Mouse (Mus musculus) stomach, embryonic 16.5 days (tissue): ENCODE data around the gene Kif1c. TPM values are rescaled to one million over a fixed set of nuclear protein-coding genes. Genes with fewer than 3 reads are reported as not detected.

Experiments used
- ATAC-seq: fragments of 200-750 bp; cut with Nextera tagmentation; 2 replicates; pipeline ENCODE4 v1.8.0; 2017; ENCODE audit warnings: moderate number of reproducible peaks, moderate TSS enrichment; ENCODE audit not compliant: insufficient read depth, low FRiP score
- H3K27ac ChIP-seq: fragments of 300-500 bp; sonication (generic); 2 replicates; pipeline ENCODE4 v1.5.1; 2014; ENCODE audit warnings: low read length
- H3K27me3 ChIP-seq: fragments of 300-500 bp; sonication (generic); 2 replicates; pipeline ENCODE4 v1.6.1; 2014; ENCODE audit warnings: low read length, control low read depth, mixed read lengths; ENCODE audit not compliant: control insufficient read depth, insufficient read depth
- H3K36me3 ChIP-seq: fragments of 300-500 bp; sonication (generic); 2 replicates; pipeline ENCODE4 v1.6.1; 2014; ENCODE audit warnings: low read length; ENCODE audit not compliant: control insufficient read depth, insufficient read depth
- H3K4me1 ChIP-seq: fragments of 300-500 bp; sonication (generic); 2 replicates; pipeline ENCODE4 v1.6.1; 2014; ENCODE audit warnings: low read length, control low read depth, mixed read lengths; ENCODE audit not compliant: control insufficient read depth, insufficient read depth
- H3K4me2 ChIP-seq: fragments of 300-500 bp; sonication (generic); 2 replicates; pipeline ENCODE4 v1.6.1; 2014; ENCODE audit warnings: low read depth, low read length, mixed read lengths
- H3K4me3 ChIP-seq: fragments of 300-500 bp; sonication (generic); replicated peaks from 2 replicates; pipeline ENCODE4 v1.5.1; 2014; ENCODE audit warnings: mild to moderate bottlenecking, low read length
- H3K9ac ChIP-seq: fragments of 300-500 bp; sonication (generic); 2 replicates; pipeline ENCODE4 v1.6.1; 2014; ENCODE audit warnings: low read length
- H3K9me3 ChIP-seq: fragments of 300-500 bp; sonication (generic); replicated peaks from 2 replicates; pipeline ENCODE4 v1.6.1; 2016; ENCODE audit warnings: low read length, control low read depth; ENCODE audit not compliant: control insufficient read depth
- WGBS: fragments of 180-500 bp; shearing (Covaris S2); extraction: QIAGEN DNeasy Blood & Tissue Kit; methylation state at CpG from one replicate; pipeline ENCODE4 v1.1.7; 2014; 5-methylcytosine and 5-hydroxymethylcytosine counted together
- polyA plus RNA-seq: library from polyadenylated mRNA; unstranded; fragments of >200 nt; fragmentation: Nextera tagmentation; extraction: Ambion mirVana; gene quantifications from 2 replicates; pipeline ENCODE4 v1.2.1, GENCODE M21; 2015

Gene Kif1c
- polyA plus RNA-seq, 1 experiment from 2014 or later = 3.0 TPM

DNA sequence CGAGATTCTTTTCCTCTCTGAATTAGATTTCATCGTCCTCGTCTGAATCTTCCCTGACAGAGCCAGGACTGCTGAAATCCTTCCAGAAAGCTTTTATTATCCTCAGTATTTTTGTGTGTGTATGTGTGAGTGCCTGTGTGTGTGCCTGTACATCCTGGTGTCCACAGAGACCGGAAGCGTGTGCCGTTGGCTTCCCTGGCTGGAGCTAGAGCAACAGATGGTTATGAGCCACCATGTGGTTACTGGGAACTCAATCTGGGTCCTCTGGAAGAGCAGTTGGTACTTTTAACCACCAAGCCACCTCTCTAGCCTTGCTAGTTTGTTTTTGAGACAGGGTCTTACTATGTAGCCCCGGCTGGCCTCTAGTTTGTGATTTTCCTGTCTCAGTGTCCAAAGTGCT lies 41.8 kb downstream of the Kif1c start:
- H3K36me3 ChIP-seq = no peaks in the 10 kb centered on the region
- H3K9me3 ChIP-seq = no peaks in the 10 kb centered on the region
- ATAC-seq = no peak
- no peaks in the 10 kb centered on the region for H3K27me3 ChIP-seq
- no peak overlapping the region for H3K27ac ChIP-seq
- H3K4me2 ChIP-seq = no peak overlapping the region
- H3K9ac ChIP-seq = no peak overlapping the region
- H3K4me1 ChIP-seq = no peaks in the 10 kb centered on the region
- H3K4me3 ChIP-seq = no peak overlapping the region
- WGBS = 82% methylated on average over 7 of the region's 7 CpGs

DNA sequence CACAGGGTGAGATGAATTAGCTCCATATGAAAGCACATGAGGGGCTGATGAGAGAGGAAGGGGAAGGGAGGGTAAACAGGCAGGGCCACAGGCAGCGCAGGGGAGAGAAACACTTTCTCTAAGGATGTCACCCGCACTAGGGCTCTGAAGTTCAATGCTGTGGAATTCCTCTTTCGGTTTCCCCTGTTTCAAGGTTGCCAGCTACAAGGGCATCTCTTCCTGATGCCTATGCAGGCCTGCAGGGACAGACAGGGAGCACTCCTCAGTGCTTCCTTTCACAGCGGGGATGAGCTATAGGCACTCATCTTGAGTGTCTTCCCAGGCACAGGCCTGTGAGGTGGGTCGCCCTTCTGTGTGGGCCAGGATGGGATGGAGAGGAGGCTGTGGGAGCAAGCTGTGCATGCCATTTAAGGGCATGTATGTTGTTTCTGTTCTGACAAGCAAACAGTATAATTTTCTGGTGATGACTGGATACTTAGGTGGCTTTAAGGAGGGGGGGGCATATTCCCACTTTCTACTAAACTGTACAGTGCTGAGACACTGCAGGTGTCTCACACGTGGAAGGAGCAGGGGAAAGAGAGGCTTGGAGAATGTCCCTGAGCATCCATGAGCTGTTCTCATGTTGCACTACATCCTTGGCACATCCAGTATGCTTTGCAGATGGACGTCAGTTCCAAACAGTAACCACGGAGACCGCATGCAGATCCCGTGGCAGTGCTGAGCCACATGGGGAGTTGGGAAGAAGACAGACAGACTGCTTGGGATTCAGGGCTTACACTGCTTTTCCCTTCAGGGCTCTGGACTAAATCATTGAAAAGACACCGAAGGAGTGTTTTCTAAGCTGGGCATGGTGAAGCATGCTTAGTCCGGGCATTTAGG lies 42.5 kb downstream of the Kif1c start:
- Histone ChIP-seq H3K4me3 (no peak overlapping the region), H3K4me2 (no peak overlapping the region), H3K27ac (no peak overlapping the region), H3K27me3 (no peaks in the 10 kb centered on the region), H3K9ac (no peak overlapping the region), H3K4me1 (no peaks in the 10 kb centered on the region), H3K9me3 (no peaks in the 10 kb centered on the region), H3K36me3 (no peaks in the 10 kb centered on the region)
- 77% methylated on average over 12 of the region's 12 CpGs for WGBS
- ATAC-seq = no peak

DNA sequence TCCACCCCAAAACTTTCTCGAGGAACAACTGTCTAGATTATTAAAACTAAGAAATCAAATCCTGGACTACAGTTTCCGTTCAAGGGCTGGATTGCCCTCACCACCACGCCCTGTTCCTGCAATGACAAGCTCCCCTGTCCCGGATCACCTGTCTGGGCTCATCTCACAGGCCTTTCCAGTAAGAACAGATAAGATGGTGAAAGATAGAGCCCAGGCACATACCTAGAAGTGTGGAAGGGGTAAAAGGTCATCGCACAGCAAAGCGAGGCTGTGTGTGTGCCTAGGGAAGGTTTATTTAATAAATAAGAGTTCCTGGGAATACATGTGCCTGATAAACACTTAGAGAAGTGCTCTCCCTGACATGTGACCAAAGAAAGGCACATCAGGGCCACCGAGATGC lies 45.3 kb downstream of the Kif1c start:
- Histone ChIP-seq H3K4me1 (no peaks in the 10 kb centered on the region), H3K27ac (no peak overlapping the region), H3K27me3 (no peaks in the 10 kb centered on the region), H3K36me3 (no peaks in the 10 kb centered on the region), H3K9me3 (0 out of 2 replicates have a peak, but pooled peaks cover 4% of the 10 kb centered on the region), H3K4me3 (no peak overlapping the region), H3K4me2 (no peak overlapping the region), H3K9ac (no peak overlapping the region)
- no peak for ATAC-seq
- WGBS = 72% methylated on average over 7 of the region's 7 CpGs

DNA sequence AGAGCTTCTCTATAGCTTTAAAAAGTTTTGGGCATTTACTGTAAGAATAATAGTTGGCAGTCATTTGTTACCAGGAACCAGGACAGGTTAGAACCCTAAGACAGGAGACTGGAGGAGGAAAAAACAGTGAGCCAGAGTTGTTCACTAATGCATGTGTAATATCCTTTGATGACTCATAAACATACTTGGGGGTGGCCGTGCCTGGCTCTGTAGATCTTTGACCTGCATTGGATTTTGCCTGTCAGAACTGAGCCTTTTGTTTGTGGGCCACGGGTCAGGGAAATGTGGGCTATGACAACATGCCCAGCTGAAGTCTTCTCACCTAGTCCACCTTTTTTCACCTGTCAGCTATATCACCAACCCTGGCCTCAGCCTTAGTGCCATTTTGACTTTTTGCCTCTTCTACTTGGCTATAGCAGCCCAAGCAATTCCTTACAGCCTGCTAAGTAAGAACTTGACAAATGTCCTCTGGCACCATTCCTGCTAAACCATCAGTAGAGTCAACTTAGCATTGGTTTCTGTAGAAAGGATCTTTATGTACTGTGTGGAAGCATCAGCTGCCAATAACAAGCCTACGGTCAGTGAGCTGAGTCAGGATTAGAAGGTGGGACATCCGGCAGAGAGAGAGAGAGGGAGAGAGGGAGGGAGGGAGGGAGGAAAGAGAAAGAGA lies 47.7 kb downstream of the Kif1c start:
- Histone ChIP-seq H3K27ac (no peak overlapping the region), H3K27me3 (no peaks in the 10 kb centered on the region), H3K4me3 (no peak overlapping the region), H3K4me2 (no peak overlapping the region), H3K9ac (no peak overlapping the region), H3K9me3 (0 out of 2 replicates have a peak, but pooled peaks cover 4% of the 10 kb centered on the region), H3K4me1 (no peaks in the 10 kb centered on the region), H3K36me3 (no peaks in the 10 kb centered on the region)
- 59% methylated on average over 4 of the region's 4 CpGs for WGBS
- ATAC-seq = no peak

DNA sequence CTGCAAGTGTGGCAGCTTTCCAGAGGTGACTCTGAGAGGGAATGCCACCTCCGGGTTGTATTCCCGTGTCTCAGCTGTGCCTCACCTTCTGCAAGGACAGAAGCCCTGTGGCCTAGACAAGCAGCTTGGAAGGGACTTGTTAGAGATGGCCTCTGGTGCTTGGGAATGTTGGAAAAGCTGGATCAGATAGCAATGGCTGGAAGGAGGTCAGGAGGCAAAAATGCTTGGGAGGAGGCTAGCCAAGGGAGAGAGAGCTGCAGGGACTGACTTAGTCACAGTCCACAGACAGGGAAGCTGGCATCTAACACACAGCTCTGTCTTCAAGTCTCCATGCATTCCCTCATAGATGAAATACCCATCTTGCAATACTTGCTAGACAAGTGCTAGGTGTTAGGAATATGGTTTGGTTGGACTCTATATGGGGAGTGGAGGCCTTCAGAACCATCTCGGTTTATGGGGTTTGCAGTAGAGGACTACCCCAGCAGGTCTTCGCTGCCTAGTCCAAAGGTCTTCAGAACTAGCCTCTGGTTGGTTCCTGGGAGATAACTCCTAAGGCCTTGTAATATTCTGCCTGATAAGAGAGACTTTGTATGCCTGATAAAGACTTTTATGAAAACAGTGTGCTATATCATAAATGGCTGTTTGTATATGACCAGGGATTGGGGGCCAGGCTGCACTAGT lies 52.1 kb downstream of the Kif1c start:
- H3K9me3 ChIP-seq = 0 out of 2 replicates have a peak, but pooled peaks cover 4% of the 10 kb centered on the region
- ATAC-seq = peak; percentile 47; the same call in 1 of the 2 replicates
- no peak overlapping the region for H3K27ac ChIP-seq
- no peak overlapping the region for H3K4me3 ChIP-seq
- no peak overlapping the region for H3K4me2 ChIP-seq
- 68% methylated on average over 4 of the region's 4 CpGs for WGBS
- H3K27me3 ChIP-seq = no peaks in the 10 kb centered on the region
- H3K4me1 ChIP-seq = no peaks in the 10 kb centered on the region
- no peak overlapping the region; the same call in 1 of the 2 replicates for H3K9ac ChIP-seq
- H3K36me3 ChIP-seq = no peaks in the 10 kb centered on the region

DNA sequence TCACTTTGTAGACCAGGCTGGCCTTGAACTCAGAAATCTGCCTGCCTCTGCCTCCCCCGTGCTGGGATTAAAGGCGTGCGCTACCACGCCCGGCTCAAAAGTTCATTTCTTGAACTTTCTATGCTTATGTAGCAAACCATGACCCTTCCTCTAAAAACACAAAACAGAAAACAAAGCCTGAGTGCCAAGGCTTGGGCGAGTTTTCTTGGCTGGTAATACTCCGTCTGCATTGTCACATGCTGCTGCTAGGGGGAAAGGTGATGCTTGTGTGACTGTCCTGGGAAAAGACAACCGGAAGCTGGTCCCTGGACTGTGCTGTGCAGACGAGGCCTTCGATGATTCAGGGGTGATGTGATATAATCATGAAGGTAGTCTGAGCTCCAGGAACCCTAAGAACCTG lies 52.8 kb downstream of the Kif1c start:
- H3K4me2 ChIP-seq = no peak overlapping the region
- WGBS = 84% methylated on average over 10 of the region's 10 CpGs
- H3K9ac ChIP-seq = no peak overlapping the region
- 0 out of 2 replicates have a peak, but pooled peaks cover 4% of the 10 kb centered on the region for H3K9me3 ChIP-seq
- H3K27me3 ChIP-seq = no peaks in the 10 kb centered on the region
- H3K4me1 ChIP-seq = no peaks in the 10 kb centered on the region
- H3K27ac ChIP-seq = no peak overlapping the region
- H3K4me3 ChIP-seq = no peak overlapping the region
- no peaks in the 10 kb centered on the region for H3K36me3 ChIP-seq
- no peak for ATAC-seq

DNA sequence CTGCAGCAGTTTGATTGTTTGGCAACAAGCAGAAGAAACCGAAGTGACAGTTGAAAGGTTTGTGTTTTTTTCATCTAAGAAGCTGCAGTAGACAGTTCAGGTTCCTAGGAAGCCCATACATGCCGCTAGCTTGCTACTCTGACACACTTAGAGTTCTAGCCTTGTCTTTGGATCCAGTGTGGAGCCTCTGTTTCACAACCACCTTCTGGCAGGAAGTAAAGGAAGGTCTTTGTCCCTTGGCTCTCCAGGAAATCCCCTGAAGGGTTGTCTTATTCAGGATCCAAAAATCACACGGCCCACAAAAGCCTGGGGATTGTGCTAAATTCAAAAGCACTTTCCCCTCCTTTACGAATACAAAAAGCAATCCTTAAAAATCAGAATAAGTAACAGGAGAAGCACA lies 54.1 kb downstream of the Kif1c start:
- 61% methylated on average over 4 of the region's 4 CpGs for WGBS
- H3K9me3 ChIP-seq = no peaks in the 10 kb centered on the region
- no peak overlapping the region for H3K4me3 ChIP-seq
- no peaks in the 10 kb centered on the region for H3K27me3 ChIP-seq
- ATAC-seq = no peak
- H3K4me1 ChIP-seq = no peaks in the 10 kb centered on the region
- no peak overlapping the region for H3K27ac ChIP-seq
- H3K4me2 ChIP-seq = no peak overlapping the region
- no peaks in the 10 kb centered on the region for H3K36me3 ChIP-seq
- no peak overlapping the region for H3K9ac ChIP-seq

DNA sequence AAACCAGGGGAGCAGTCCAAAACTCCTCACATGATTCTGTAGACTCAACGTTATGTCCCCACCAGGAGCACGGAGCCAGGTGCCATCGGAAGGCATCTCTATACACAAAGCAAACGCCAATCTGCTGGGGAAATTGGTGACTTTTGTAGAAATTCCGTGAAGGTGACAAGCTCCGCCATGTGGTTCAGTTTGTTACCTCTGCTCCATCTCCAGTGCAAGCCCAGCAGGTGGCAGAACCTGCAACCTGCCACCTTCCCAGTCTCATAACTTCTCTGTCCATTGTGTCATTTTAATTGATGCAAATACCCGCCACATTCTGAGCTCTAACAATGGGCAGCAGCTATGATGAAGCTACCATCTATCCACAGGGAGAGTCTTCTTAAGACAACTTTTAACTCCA lies 54.6 kb downstream of the Kif1c start:
- Histone ChIP-seq H3K27ac (no peak overlapping the region), H3K9ac (no peak overlapping the region), H3K36me3 (no peaks in the 10 kb centered on the region), H3K9me3 (no peaks in the 10 kb centered on the region), H3K4me3 (no peak overlapping the region), H3K4me2 (no peak overlapping the region), H3K27me3 (no peaks in the 10 kb centered on the region), H3K4me1 (no peaks in the 10 kb centered on the region)
- ATAC-seq = no peak
- 54% methylated on average over 7 of the region's 7 CpGs for WGBS

DNA sequence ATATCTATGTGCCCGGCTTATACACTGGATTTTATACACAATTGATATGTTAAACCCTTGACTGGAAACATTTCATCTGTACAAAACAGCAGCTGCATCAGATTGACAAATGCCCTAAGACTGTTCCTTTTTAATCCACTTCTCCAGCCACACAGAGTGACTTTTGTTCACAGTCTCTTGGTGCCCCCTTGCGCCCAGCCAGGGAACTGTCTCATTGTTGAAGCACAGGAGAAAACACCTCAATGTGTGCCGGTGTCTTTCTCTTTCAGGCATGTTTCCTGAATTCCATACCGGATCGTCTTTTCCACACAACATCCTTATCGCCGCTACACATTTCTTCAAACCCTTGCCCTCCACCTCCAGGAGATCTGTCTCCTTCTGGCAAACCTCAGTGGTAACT lies 55.3 kb downstream of the Kif1c start:
- H3K4me3 ChIP-seq = no peak overlapping the region

More for the DNA sequence above, 55.3 kb downstream of the Kif1c start:
- Histone ChIP-seq H3K4me1 (no peaks in the 10 kb centered on the region), H3K36me3 (no peaks in the 10 kb centered on the region), H3K4me2 (no peak overlapping the region), H3K27me3 (no peaks in the 10 kb centered on the region), H3K9ac (no peak overlapping the region), H3K27ac (no peak overlapping the region), H3K9me3 (no peaks in the 10 kb centered on the region)
- 8% methylated on average over 7 of the region's 7 CpGs for WGBS
- ATAC-seq = peak; percentile 60; the same call in 1 of the 2 replicates
